Mouse (Mus musculus) cortical plate, adult 2 months (tissue): ENCODE measurements around the gene Zfp612.

Experiments
- CTCF ChIP-seq: fragments of 200-500 bp; IDR thresholded peaks from 2 replicates; pipeline ENCODE4 v1.5.1; 2011; ENCODE audit warnings: mild to moderate bottlenecking, control low read depth, low read length; ENCODE audit not compliant: insufficient read depth; ENCODE audit errors: extremely low read depth
- POLR2A ChIP-seq: fragments of 200-500 bp; IDR thresholded peaks from 2 replicates; pipeline ENCODE4 v1.6.1; 2011; ENCODE audit warnings: mild to moderate bottlenecking, low read length, control low read depth; ENCODE audit not compliant: insufficient read depth; ENCODE audit errors: extremely low read depth

- TF ChIP-seq POLR2A (no peak), CTCF (no peak)
These were observed 21.3 kb upstream of the Zfp612 start for GRCm38 (mm10) chr8:110058207-110058606.
